9 mouse cellular contexts compared by ENCODE assay signal in the genomic region with DNA sequence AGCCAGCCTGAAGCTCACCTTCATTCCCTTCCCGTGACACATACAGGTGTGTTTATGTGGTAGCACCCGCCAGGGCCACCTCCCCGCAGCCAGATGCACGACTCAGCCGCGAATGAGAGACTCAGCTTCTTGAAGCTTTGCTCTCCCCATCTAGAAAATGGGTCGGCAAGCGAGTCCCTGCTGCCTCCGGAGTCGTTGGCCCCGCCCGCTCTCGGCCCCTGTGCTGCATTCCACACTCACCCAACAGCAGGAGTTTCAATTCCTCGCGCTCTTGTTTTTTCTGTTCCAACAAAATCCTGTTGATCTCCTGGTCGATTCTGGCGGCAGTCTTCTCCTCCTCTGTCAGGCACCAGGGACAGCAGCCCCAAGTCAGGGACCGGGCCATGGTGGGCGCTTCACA. TPM values are rescaled to one million over a fixed set of nuclear protein-coding genes. Genes with fewer than 3 reads are reported as not detected.
A peak's percentile ranks its signal among the peaks of the same experiment; 100 is the strongest.
DNase-seq lines count a peak whose midpoint lies in the region; ATAC-seq and TF ChIP-seq lines count a peak whose summit lies in the region.
"Had no signal": no experiment of that assay in that cellular context is flagged by ENCODE, and none has a peak within 500 bp of the region (broad histone marks: within the 10 kb centered on the region; RNA-seq: fewer than 3 reads in every experiment).

No protein-coding gene starts in this region.

- intact Hi-C loops in heart, postnatal 36 days (cut with DNase I), result no loop called here
- intact Hi-C loops in gastrocnemius, postnatal 36 days (cut with DNase I), result no loop called here

- H3K4me1 ChIP-seq in heart, embryonic 15.5 days (replicated peaks), result peaks cover 15% of the 10 kb centered on the region
- no peaks in the 10 kb centered on the region; the same call in 1 of the 2 replicates for H3K4me1 ChIP-seq in heart, postnatal 0 days (ENCODE audit: control insufficient read depth, insufficient read depth)
- H3K4me1 ChIP-seq in lung, embryonic 16.5 days (replicated peaks; ENCODE audit: control insufficient read depth, insufficient read depth, low read length), result peaks cover 7% of the 10 kb centered on the region; the same call in 1 of the 2 replicates

- H3K4me2 ChIP-seq in heart, embryonic 15.5 days, result peak overlapping the region; percentile 46
- peak overlapping the region; percentile 7; the same call in 1 of the 2 replicates for H3K4me2 ChIP-seq in heart, postnatal 0 days (ENCODE audit: low read depth, low read length)
- H3K4me2 ChIP-seq in lung, embryonic 16.5 days (ENCODE audit: low read depth, low read length), result peak overlapping the region; percentile 25; the same call in 1 of the 2 replicates

- H3K9me3 ChIP-seq in heart, embryonic 15.5 days (replicated peaks), result no peaks in the 10 kb centered on the region
- H3K9me3 ChIP-seq in heart, postnatal 0 days (replicated peaks; ENCODE audit: control insufficient read depth, low read length), result no peaks in the 10 kb centered on the region
- no peaks in the 10 kb centered on the region for H3K9me3 ChIP-seq in lung, embryonic 16.5 days (ENCODE audit: control insufficient read depth, low read length)

- peak overlapping the region; percentile 21 for H3K27ac ChIP-seq in heart, embryonic 15.5 days
- H3K27ac ChIP-seq in heart, postnatal 0 days (ENCODE audit: low read depth), result no peak overlapping the region
- H3K27ac ChIP-seq in lung, embryonic 16.5 days (ENCODE audit: low read length), result peak overlapping the region; percentile 52; the same call in 1 of the 2 replicates

- no peak for TF ChIP-seq EP300 in heart, postnatal 0 days (IDR thresholded peaks at IDR 0.05; ENCODE audit: low read depth)

- 13% methylated on average over 19 of the region's 19 CpGs for WGBS in heart, embryonic 15.5 days
- WGBS in heart, postnatal 0 days, result 14% methylated on average over 19 of the region's 19 CpGs
- whole genome bisulfite sequencing in lung, embryonic 16.5 days, result 14% methylated on average over 19 of the region's 19 CpGs

- no peaks in the 10 kb centered on the region for H3K27me3 ChIP-seq in heart, embryonic 15.5 days
- H3K27me3 ChIP-seq in heart, postnatal 0 days (ENCODE audit: control insufficient read depth, insufficient read depth, low read length), result no peaks in the 10 kb centered on the region; the same call in 1 of the 2 replicates
- H3K27me3 ChIP-seq in lung, embryonic 16.5 days (ENCODE audit: control insufficient read depth, insufficient read depth, low read depth, low read length), result no peaks in the 10 kb centered on the region; the same call in 1 of the 2 replicates

- H3K36me3 ChIP-seq in heart, embryonic 15.5 days, result no peaks in the 10 kb centered on the region
- no peaks in the 10 kb centered on the region for H3K36me3 ChIP-seq in heart, postnatal 0 days (replicated peaks; ENCODE audit: control insufficient read depth, insufficient read depth, low read length)
- no peaks in the 10 kb centered on the region for H3K36me3 ChIP-seq in lung, embryonic 16.5 days (ENCODE audit: control insufficient read depth, insufficient read depth, low read length)

- DNase-seq in heart, postnatal 36 days, result no peak
- DNase-seq in ES-CJ7 (ENCODE audit: low read depth, low spot score), result peak; percentile 46
- DNase-seq in heart, postnatal 0 days (ENCODE audit: low spot score), result no peak
- DNase-seq in spleen, postnatal 14 days (ENCODE audit: low spot score in 2 of 2), result no peak
- no peak for DNase-seq in layer of hippocampus, postnatal 14 days (ENCODE audit: low spot score in 2 of 2)
- no peak for DNase-seq in gastrocnemius, postnatal 36 days
- DNase-seq: retina, postnatal 1 day had no signal

- H3K4me3 ChIP-seq in heart, embryonic 15.5 days, result peak overlapping the region; percentile 15
- peak overlapping the region; percentile 14; the same call in 1 of the 2 replicates for H3K4me3 ChIP-seq in heart, postnatal 0 days (ENCODE audit: low read depth, low read length)
- peak overlapping the region; percentile 13; the same call in 1 of the 2 replicates for H3K4me3 ChIP-seq in lung, embryonic 16.5 days (ENCODE audit: low read length)

- no peak for TF ChIP-seq CTCF in heart, postnatal 0 days (IDR thresholded peaks at IDR 0.05; ENCODE audit: low read depth)

- H3K9ac ChIP-seq in heart, embryonic 15.5 days, result no peak overlapping the region
- no peak overlapping the region for H3K9ac ChIP-seq in heart, postnatal 0 days (replicated peaks; ENCODE audit: low read depth, low read length)
- H3K9ac ChIP-seq in lung, embryonic 16.5 days (ENCODE audit: low read length), result peak overlapping the region; percentile 56

- no peak for ATAC-seq in heart, embryonic 15.5 days (replicated peaks; ENCODE audit: insufficient number of reproducible peaks, insufficient read depth, low FRiP score, low read depth)
- no peak for ATAC-seq in heart, postnatal 0 days (ENCODE audit: insufficient read depth, low read depth)
- ATAC-seq in lung, embryonic 16.5 days (ENCODE audit: low read depth), result no peak

RNA-seq across cellular contexts. Expression of gene Gna15, which starts 0.5 kb away (rescaled TPM):
- 0.64 and 1.6 TPM in 2 replicates for polyA plus RNA-seq in heart, embryonic 15.5 days (2015; fragmentation: Nextera tagmentation; extraction: Ambion mirVana)
- under 1 TPM; 0.73 to 0.78 TPM for total RNA-seq in heart, postnatal 36 days (2021)
- total RNA-seq in heart, postnatal 0 days (2014; rRNA removed; ENCODE audit: low replicate concordance), result 0.35 TPM in 1 of 2 replicates, not detected in the other
- polyA plus RNA-seq in heart, postnatal 0 days (2015; fragmentation: Nextera tagmentation; extraction: Ambion mirVana), result 0.59 and 0.63 TPM in 2 replicates
- 1.8 and 2.2 TPM in 2 replicates for polyA plus RNA-seq in lung, embryonic 16.5 days (2015; fragmentation: Nextera tagmentation; extraction: Ambion mirVana)
- total RNA-seq in layer of hippocampus, postnatal 14 days (2021), result 1 to 10 TPM; 2.4 to 4.2 TPM
- total RNA-seq in gastrocnemius, postnatal 36 days (2021), result under 1 TPM in 1 of 2 experiments, not detected in 1; 0.20 TPM

RNA-seq across cellular contexts. Expression of gene Gna11, which starts 21.4 kb away (rescaled TPM):
- 52.1 and 64.1 TPM in 2 replicates for polyA plus RNA-seq in heart, embryonic 15.5 days (2015; fragmentation: Nextera tagmentation; extraction: Ambion mirVana)
- total RNA-seq in heart, postnatal 36 days (2021), result 10 to 100 TPM; 50.7 to 51.7 TPM
- 68.2 and 83.9 TPM in 2 replicates for total RNA-seq in heart, postnatal 0 days (2014; rRNA removed; ENCODE audit: low replicate concordance)
- 50.1 and 52.4 TPM in 2 replicates for polyA plus RNA-seq in heart, postnatal 0 days (2015; fragmentation: Nextera tagmentation; extraction: Ambion mirVana)
- 68.7 and 70.9 TPM in 2 replicates for polyA plus RNA-seq in lung, embryonic 16.5 days (2015; fragmentation: Nextera tagmentation; extraction: Ambion mirVana)
- 100 to 1,000 TPM; 120 to 121 TPM for total RNA-seq in layer of hippocampus, postnatal 14 days (2021)
- 10 to 100 TPM; 23.6 TPM for total RNA-seq in gastrocnemius, postnatal 36 days (2021)

RNA-seq across cellular contexts. Expression of gene S1pr4, which starts 23.6 kb away (rescaled TPM):
- polyA plus RNA-seq in heart, embryonic 15.5 days (2015; fragmentation: Nextera tagmentation; extraction: Ambion mirVana), result 0.47 and 1.5 TPM in 2 replicates
- total RNA-seq in heart, postnatal 36 days (2021), result 1 to 10 TPM in 1 of 2 experiments, under 1 TPM in 1; 0.61 to 1.3 TPM
- 0.66 TPM in 1 of 2 replicates, not detected in the other for total RNA-seq in heart, postnatal 0 days (2014; rRNA removed; ENCODE audit: low replicate concordance)
- 0.34 and 0.43 TPM in 2 replicates for polyA plus RNA-seq in heart, postnatal 0 days (2015; fragmentation: Nextera tagmentation; extraction: Ambion mirVana)
- polyA plus RNA-seq in lung, embryonic 16.5 days (2015; fragmentation: Nextera tagmentation; extraction: Ambion mirVana), result 2.8 and 4.1 TPM in 2 replicates
- under 1 TPM; 0.39 to 0.57 TPM for total RNA-seq in layer of hippocampus, postnatal 14 days (2021)
- total RNA-seq in gastrocnemius, postnatal 36 days (2021), result 1 to 10 TPM in 1 of 2 experiments, under 1 TPM in 1; 0.46 to 1.5 TPM

RNA-seq across cellular contexts. Expression of gene Ncln, which starts 27.4 kb away (rescaled TPM):
- polyA plus RNA-seq in heart, embryonic 15.5 days (2015; fragmentation: Nextera tagmentation; extraction: Ambion mirVana), result 43.6 and 63.4 TPM in 2 replicates
- 10 to 100 TPM; 61.9 to 63.9 TPM for total RNA-seq in heart, postnatal 36 days (2021)
- total RNA-seq in heart, postnatal 0 days (2014; rRNA removed; ENCODE audit: low replicate concordance), result 88.5 and 91.5 TPM in 2 replicates
- 27.1 and 30.5 TPM in 2 replicates for polyA plus RNA-seq in heart, postnatal 0 days (2015; fragmentation: Nextera tagmentation; extraction: Ambion mirVana)
- polyA plus RNA-seq in lung, embryonic 16.5 days (2015; fragmentation: Nextera tagmentation; extraction: Ambion mirVana), result 82.9 and 83.6 TPM in 2 replicates
- 10 to 100 TPM; 79.7 to 95.2 TPM for total RNA-seq in layer of hippocampus, postnatal 14 days (2021)
- 10 to 100 TPM; 42.1 to 44.9 TPM for total RNA-seq in gastrocnemius, postnatal 36 days (2021)

RNA-seq across cellular contexts. Expression of gene Aes, which starts 35.7 kb away (rescaled TPM):
- polyA plus RNA-seq in heart, embryonic 15.5 days (2015; fragmentation: Nextera tagmentation; extraction: Ambion mirVana), result 650 and 761 TPM in 2 replicates
- 1,000 to 10,000 TPM in 1 of 2 experiments, 100 to 1,000 TPM in 1; 977 to 1,076 TPM for total RNA-seq in heart, postnatal 36 days (2021)
- 851 and 870 TPM in 2 replicates for total RNA-seq in heart, postnatal 0 days (2014; rRNA removed; ENCODE audit: low replicate concordance)
- 765 and 767 TPM in 2 replicates for polyA plus RNA-seq in heart, postnatal 0 days (2015; fragmentation: Nextera tagmentation; extraction: Ambion mirVana)
- polyA plus RNA-seq in lung, embryonic 16.5 days (2015; fragmentation: Nextera tagmentation; extraction: Ambion mirVana), result 377 and 416 TPM in 2 replicates
- 100 to 1,000 TPM; 639 to 673 TPM for total RNA-seq in layer of hippocampus, postnatal 14 days (2021)
- 100 to 1,000 TPM; 847 to 848 TPM for total RNA-seq in gastrocnemius, postnatal 36 days (2021)
